Comparison of ENCODE assay signal across 24 mouse cellular contexts in genomic region chrX:52072410-52072809, GRCm38 (mm10).
DNase-seq lines count a peak whose midpoint lies in the region; ATAC-seq and TF ChIP-seq lines count a peak whose summit lies in the region.
"Had no signal": no experiment of that assay in that cellular context is flagged by ENCODE, and none has a peak within 500 bp of the region (broad histone marks: within the 10 kb centered on the region; RNA-seq: fewer than 3 reads in every experiment).

No protein-coding gene starts in this region.

- H3K27ac ChIP-seq in kidney, adult 2 months (ENCODE audit: insufficient read depth, low read depth, low read length) = no peak overlapping the region
- no peak overlapping the region for H3K27ac ChIP-seq in liver, postnatal 0 days (ENCODE audit: low read depth)
- H3K27ac ChIP-seq in liver, embryonic 12.5 days = no peak overlapping the region
- H3K27ac ChIP-seq: embryonic facial prominence, embryonic 10.5 days; embryonic facial prominence, embryonic 12.5 days; forebrain, embryonic 13.5 days; forebrain, embryonic 15.5 days had no signal

- H3K9ac ChIP-seq in liver, postnatal 0 days (replicated peaks) = no peak overlapping the region
- no peak overlapping the region for H3K9ac ChIP-seq in liver, embryonic 12.5 days
- H3K9ac ChIP-seq: embryonic facial prominence, embryonic 12.5 days; forebrain, embryonic 13.5 days; forebrain, embryonic 15.5 days had no signal

- DNase-seq in kidney, adult 2 months = peak; percentile 74
- DNase-seq in kidney, adult 18-20 months = no peak
- DNase-seq in kidney, postnatal 14 days = peak; percentile 13
- no peak for DNase-seq in kidney, postnatal 10 days
- DNase-seq in liver, postnatal 0 days = no peak
- DNase-seq: adrenal gland, adult 8-10 months; adrenal gland, postnatal 14 days; adrenal gland, postnatal 36 days; B cell, adult 2 months; cerebellum, adult 11-12 months; cerebellum, adult 2 months; cerebellum, adult 9-10 months; cerebellum, postnatal 10 days; cerebellum, postnatal 25 days had no signal

- peak; percentile 58; the same call in 1 of the 2 replicates for ATAC-seq in liver, postnatal 0 days
- ATAC-seq in liver, embryonic 12.5 days = no peak
- ATAC-seq: activated CD4-positive, CD25-positive, alpha-beta regulatory T cell, adult 4 months; CD4-positive, CD25-positive, alpha-beta regulatory T cell, adult 4 months; forebrain, embryonic 13.5 days; forebrain, embryonic 15.5 days; Patski had no signal

- no peaks in the 10 kb centered on the region for H3K36me3 ChIP-seq in kidney, adult 2 months (ENCODE audit: control insufficient read depth, insufficient read depth, low read length)
- H3K36me3 ChIP-seq in liver, postnatal 0 days (replicated peaks; ENCODE audit: insufficient read depth, low read length) = no peaks in the 10 kb centered on the region
- no peaks in the 10 kb centered on the region for H3K36me3 ChIP-seq in liver, embryonic 12.5 days
- H3K36me3 ChIP-seq: embryonic facial prominence, embryonic 10.5 days; embryonic facial prominence, embryonic 12.5 days; forebrain, embryonic 15.5 days had no signal

- H3K9me3 ChIP-seq in liver, postnatal 0 days (ENCODE audit: low read length) = no peaks in the 10 kb centered on the region
- H3K9me3 ChIP-seq in liver, embryonic 12.5 days (replicated peaks) = no peaks in the 10 kb centered on the region
- H3K9me3 ChIP-seq: embryonic facial prominence, embryonic 10.5 days; embryonic facial prominence, embryonic 12.5 days; forebrain, embryonic 13.5 days; forebrain, embryonic 15.5 days; G1E had no signal

- 40% methylated on average over 2 of the region's 2 CpGs for WGBS in kidney, adult 2 months
- 74% methylated on average over 2 of the region's 2 CpGs for WGBS in liver, postnatal 0 days (ENCODE audit: insufficient replicate concordance)
- 66% methylated on average over 2 of the region's 2 CpGs for WGBS in liver, embryonic 12.5 days (ENCODE audit: insufficient replicate concordance)

- no peak overlapping the region for H3K4me3 ChIP-seq in kidney, adult 2 months (ENCODE audit: insufficient read depth, low read depth, low read length)
- H3K4me3 ChIP-seq in liver, postnatal 0 days (ENCODE audit: low read depth, low read length) = no peak overlapping the region
- no peak overlapping the region for H3K4me3 ChIP-seq in liver, embryonic 12.5 days
- H3K4me3 ChIP-seq: embryonic facial prominence, embryonic 10.5 days; embryonic facial prominence, embryonic 12.5 days; forebrain, embryonic 13.5 days; forebrain, embryonic 15.5 days had no signal

- H3K4me1 ChIP-seq in kidney, adult 2 months (ENCODE audit: control insufficient read depth, insufficient read depth, low read length) = no peaks in the 10 kb centered on the region; the same call in 1 of the 2 replicates
- H3K4me1 ChIP-seq in liver, postnatal 0 days (ENCODE audit: insufficient read depth) = no peaks in the 10 kb centered on the region
- no peaks in the 10 kb centered on the region for H3K4me1 ChIP-seq in liver, embryonic 12.5 days
- H3K4me1 ChIP-seq: embryonic facial prominence, embryonic 10.5 days; embryonic facial prominence, embryonic 12.5 days; forebrain, embryonic 13.5 days; forebrain, embryonic 15.5 days had no signal

- no peak for TF ChIP-seq CTCF in kidney, adult 2 months (conservative IDR thresholded peaks at IDR 0.05; ENCODE audit: insufficient read depth, insufficient read length, low read depth, low read length)
- no peak for TF ChIP-seq CTCF in liver, postnatal 0 days (IDR thresholded peaks at IDR 0.05; ENCODE audit: low read depth)

- H3K27me3 ChIP-seq in kidney, adult 2 months (replicated peaks; ENCODE audit: control insufficient read depth, insufficient read depth, low read length) = no peaks in the 10 kb centered on the region
- no peaks in the 10 kb centered on the region for H3K27me3 ChIP-seq in liver, postnatal 0 days (ENCODE audit: insufficient read depth, low read length)
- no peaks in the 10 kb centered on the region for H3K27me3 ChIP-seq in liver, embryonic 12.5 days (replicated peaks)
- H3K27me3 ChIP-seq: CH12.LX; embryonic facial prominence, embryonic 12.5 days; forebrain, embryonic 13.5 days; forebrain, embryonic 15.5 days had no signal

- TF ChIP-seq EP300 in liver, postnatal 0 days (IDR thresholded peaks at IDR 0.05; ENCODE audit: low read depth) = no peak

- no peak for TF ChIP-seq POLR2A in kidney, adult 2 months (IDR thresholded peaks at IDR 0.05; ENCODE audit: low read depth, low read length)

- no peak overlapping the region for H3K4me2 ChIP-seq in liver, postnatal 0 days (ENCODE audit: low read depth, low read length)
- no peak overlapping the region for H3K4me2 ChIP-seq in liver, embryonic 12.5 days
- H3K4me2 ChIP-seq: embryonic facial prominence, embryonic 12.5 days; forebrain, embryonic 13.5 days; forebrain, embryonic 15.5 days had no signal

Comparison
In these comparisons a context has a peak if more than half of its experiments do, and no peak if none do; other contexts are left out.
1. DNase-seq: peak in kidney, adult 2 months (single experiment) and kidney, postnatal 14 days (single experiment); none in kidney, adult 18-20 months (single experiment), kidney, postnatal 10 days (single experiment) and liver, postnatal 0 days (single experiment).